Mouse (Mus musculus): ENCODE data around the gene Gm20458.

DNA sequence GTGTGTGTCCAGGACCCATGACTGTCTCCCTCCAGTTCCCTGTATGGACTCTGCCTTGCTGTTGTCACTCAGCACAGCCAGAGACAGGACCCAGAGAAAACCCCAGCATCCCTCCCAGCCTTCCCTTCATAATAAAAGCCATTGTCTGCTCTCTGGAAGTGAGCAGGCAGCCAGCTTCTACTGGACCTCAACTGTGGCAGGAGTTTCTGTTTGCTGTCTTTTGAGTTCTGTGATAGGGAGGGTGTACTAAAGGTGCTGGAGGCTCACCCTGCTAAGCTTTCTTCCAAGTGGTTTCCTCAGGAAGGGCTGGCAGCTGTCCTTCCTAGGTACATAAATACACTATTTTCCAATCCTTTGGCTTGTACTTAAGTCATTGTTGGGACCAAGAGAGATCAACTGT is 4.4 kb downstream of the Gm20458 start:
- TF ChIP-seq CTCF (IDR thresholded peaks at IDR 0.05; ENCODE audit: extremely low read depth, insufficient read depth, low read length) (no peak), POLR2A (IDR thresholded peaks at IDR 0.05; ENCODE audit: extremely low read depth, insufficient read depth, low read length) (no peak)
